Mouse (Mus musculus) brain, adult 2 months (tissue): ENCODE measurements around the gene Mypn.

ENCODE experiments used
- DNase-seq: peaks from one replicate; pipeline ENCODE4 v3.0.0; 2011; ENCODE audit warnings: low read depth, low spot score

The Mypn gene

DNA sequence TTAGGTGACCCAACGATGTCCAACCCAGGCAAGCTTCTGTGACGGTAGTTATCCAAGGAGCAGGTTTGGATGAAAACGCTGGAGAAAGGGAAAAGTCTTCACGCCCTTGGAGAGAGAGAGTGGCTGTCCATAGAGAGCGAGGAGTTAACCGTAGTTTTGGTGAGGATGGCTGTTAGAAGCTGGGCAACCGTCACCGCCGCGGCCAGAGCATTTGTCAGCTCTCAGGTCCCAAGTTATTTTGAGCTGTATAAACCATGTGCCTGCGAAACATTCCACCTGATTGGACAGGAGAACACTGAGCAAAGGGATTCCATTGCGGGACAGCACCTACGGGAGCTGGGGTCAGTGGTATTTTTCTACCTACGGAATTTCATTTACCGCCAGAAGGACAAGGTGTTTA, at the start of gene Mypn:
Gene Mypn (minus strand): TSS at position 225 of the 400 bp plus-strand sequence.
- no peak for DNase-seq

GRCm38 (mm10) chr10:63248421-63248820, 44.7 kb upstream of the Mypn start:
- DNase-seq: no peak

DNA sequence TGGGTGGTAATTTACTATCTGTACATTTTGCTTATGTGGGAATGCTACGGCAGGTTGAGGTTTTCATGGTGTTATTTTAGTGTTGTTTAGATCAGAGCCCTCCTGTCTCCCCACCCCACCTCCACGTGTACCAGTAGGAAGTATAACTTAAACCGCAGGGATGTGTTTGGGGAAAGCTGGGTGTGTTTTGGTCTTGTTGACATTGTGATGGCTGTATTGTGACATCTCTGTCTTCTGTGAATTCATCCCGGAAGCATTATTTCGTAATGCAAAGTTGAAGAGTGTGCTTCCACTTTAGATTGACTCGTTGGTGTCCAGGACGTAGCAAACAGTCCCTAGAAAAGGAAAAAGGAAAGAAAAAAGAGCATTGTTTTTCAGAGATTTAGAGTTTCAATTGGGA, 43.7 kb upstream of the Mypn start:
- DNase-seq: no peak

DNA sequence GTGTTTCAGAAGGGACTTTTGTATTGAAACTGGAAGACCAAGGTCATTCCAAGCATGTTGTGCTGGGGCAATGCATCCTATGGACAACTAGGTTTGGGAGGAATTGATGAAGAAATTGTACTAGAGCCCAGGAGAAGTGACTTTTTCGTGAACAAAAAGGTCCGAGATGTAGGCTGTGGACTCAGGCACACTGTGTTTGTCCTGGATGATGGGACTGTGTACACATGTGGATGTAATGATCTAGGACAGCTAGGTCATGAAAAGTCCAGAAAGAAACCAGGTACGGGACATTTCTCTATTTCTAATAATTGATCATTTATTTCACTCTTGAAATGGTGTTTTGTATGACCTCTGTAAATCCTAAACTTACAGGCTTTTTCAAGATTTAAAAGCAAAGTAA, 42.1 kb upstream of the Mypn start:
- no peak for DNase-seq

DNA sequence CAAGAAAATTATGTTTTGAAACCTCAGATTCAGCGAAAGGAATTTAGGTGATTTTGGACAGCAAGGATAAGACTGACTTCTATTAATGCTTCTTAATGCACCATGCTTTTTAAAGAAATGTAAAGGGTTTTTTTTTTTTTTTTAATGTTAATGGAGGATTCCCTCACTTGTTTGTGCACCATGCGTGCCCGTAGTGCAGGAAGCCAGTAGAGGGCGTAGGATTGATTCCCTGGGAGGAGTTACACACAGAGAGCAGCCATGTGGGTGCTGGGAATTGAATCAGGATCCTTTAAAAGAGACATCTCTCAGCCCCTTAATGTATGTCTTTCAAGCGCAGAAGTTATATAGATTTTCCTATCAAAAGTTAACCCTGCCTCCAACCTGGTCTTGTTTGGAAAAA, 41.0 kb upstream of the Mypn start:
- DNase-seq: peak; percentile 23

- DNase-seq: peak; percentile 29
Measured at GRCm38 (mm10) chr10:63244055-63244671, 40.4 kb upstream of the Mypn start.

GRCm38 (mm10) chr10:63243493-63244054, 39.8 kb upstream of the Mypn start, which contains the start of gene Herc4:
Herc4 (plus strand) TSS chr10:63243810.
- DNase-seq: peak; percentile 98

GRCm38 (mm10) chr10:63242798-63243435, 39.2 kb upstream of the Mypn start:
- peak; percentile 31 for DNase-seq

- DNase-seq: no peak
Measured at GRCm38 (mm10) chr10:63240868-63241271, 37.1 kb upstream of the Mypn start.

DNA sequence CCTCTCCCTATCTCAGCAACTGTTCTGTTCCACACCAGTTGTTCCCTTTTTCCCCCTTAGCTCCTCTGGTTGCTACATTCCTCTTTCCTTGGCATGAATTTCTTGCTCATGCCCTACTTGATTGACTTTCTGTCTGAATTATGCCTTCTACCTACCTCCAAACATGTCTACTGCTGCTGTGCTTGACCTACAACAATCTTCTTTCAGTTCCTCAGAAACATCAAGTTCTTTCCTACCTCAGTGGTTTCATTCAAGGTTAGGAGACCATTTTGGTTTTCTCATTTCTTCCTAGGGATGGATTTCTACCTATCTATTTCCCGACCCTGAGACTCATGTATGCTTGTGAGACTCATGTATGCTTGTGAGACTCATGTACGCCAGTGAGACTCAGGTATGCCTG, 36.1 kb upstream of the Mypn start:
- DNase-seq: no peak

- DNase-seq: no peak
Measured at GRCm38 (mm10) chr10:63238090-63238489, 34.3 kb upstream of the Mypn start.

GRCm38 (mm10) chr10:63237206-63237605, 33.5 kb upstream of the Mypn start:
- no peak for DNase-seq

GRCm38 (mm10) chr10:63236663-63237062, 32.9 kb upstream of the Mypn start:
- DNase-seq: no peak

DNA sequence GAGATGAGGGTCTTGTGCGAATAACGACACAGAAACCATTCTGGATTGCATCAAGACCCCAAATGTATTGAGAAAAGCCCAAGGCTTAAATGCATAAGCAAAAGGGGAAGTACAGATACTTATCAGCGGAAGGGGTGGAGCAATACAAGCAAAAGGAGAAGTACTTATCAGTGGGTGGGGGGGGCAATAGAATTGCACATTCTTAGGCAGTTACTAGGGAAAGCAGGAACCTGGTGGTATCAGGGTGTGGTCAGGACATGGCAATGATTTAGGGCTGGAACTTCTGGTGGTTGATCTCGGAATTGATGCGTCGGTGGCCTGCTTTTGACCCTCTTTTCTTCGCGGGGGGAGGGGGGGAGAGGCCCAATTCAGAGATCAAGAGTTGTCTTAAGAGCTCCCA, 32.1 kb upstream of the Mypn start:
- DNase-seq: no peak

GRCm38 (mm10) chr10:63234133-63234532, 30.4 kb upstream of the Mypn start:
- peak; percentile 82 for DNase-seq

- no peak for DNase-seq
Measured at GRCm38 (mm10) chr10:63231630-63232029, 27.9 kb upstream of the Mypn start.

- peak; percentile 65 for DNase-seq
Measured at GRCm38 (mm10) chr10:63230854-63231253, 27.1 kb upstream of the Mypn start.

- DNase-seq: peak; percentile 55
Measured at GRCm38 (mm10) chr10:63230266-63230665, 26.5 kb upstream of the Mypn start.

DNA sequence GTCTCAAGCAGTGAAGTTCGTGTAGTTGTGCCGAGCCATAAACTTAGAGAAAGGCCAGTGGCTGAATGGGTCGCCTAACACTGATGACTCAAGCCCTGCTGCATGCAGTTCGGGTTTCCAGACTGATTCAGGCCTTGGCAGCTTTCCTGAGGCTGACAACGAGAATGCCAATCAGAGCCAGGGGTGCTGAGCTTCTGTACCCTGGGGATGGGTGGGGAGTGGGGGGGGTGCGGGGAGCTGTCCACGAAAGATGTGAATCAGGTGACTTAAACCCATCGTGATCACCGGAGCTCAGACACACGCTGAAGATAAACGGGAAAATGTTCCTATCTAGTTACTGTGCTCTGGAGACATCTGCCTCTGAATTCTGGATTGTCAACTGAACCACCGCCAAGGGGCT, 20.6 kb upstream of the Mypn start:
- peak; percentile 52 for DNase-seq

- peak; percentile 69 for DNase-seq
Measured at GRCm38 (mm10) chr10:63221081-63221783, 17.5 kb upstream of the Mypn start.

GRCm38 (mm10) chr10:63208871-63209270, 5.1 kb upstream of the Mypn start:
- no peak for DNase-seq

- peak; percentile 52 for DNase-seq
Measured at GRCm38 (mm10) chr10:63203002-63203401, 750 bp downstream of the Mypn start.

- no peak for DNase-seq
Measured at GRCm38 (mm10) chr10:63201534-63201933, 2.2 kb downstream of the Mypn start.
